8 mouse cellular contexts compared by ENCODE assay signal in genomic region chr4:40970842-40971701, GRCm38 (mm10). TPM values are rescaled to one million over a fixed set of nuclear protein-coding genes. Genes with fewer than 3 reads are reported as not detected.
DNase-seq lines count a peak whose midpoint lies in the region; ATAC-seq and TF ChIP-seq lines count a peak whose summit lies in the region.

TSS of gene Nfx1 (plus strand) at chr4:40970906.

- no peaks in the 10 kb centered on the region for H3K27me3 ChIP-seq in heart, embryonic 10.5 days (ENCODE audit: insufficient read depth, poor library complexity, severe bottlenecking)
- no peaks in the 10 kb centered on the region for H3K27me3 ChIP-seq in kidney, embryonic 15.5 days

- under 1% methylated on average over 85 of the region's 85 CpGs for WGBS in heart, embryonic 10.5 days
- WGBS in kidney, embryonic 15.5 days: under 1% methylated on average over 81 of the region's 85 CpGs

- peak within 1 kb of the TSS; percentile 92 for H3K4me3 ChIP-seq in bone marrow macrophage, adult 2 months (ENCODE audit: insufficient read depth, low read length)
- H3K4me3 ChIP-seq in embryonic fibroblast, embryonic 13.5 days (ENCODE audit: insufficient read depth, low read length): peak within 1 kb of the TSS; percentile 86
- peak within 1 kb of the TSS; percentile 97 for H3K4me3 ChIP-seq in heart, embryonic 10.5 days
- peak within 1 kb of the TSS; percentile 82 for H3K4me3 ChIP-seq in kidney, embryonic 15.5 days (replicated peaks)

- peak; percentile 97 for DNase-seq in A20 (ENCODE audit: low read depth, low spot score)
- DNase-seq in heart, embryonic 10.5 days (ENCODE audit: low spot score): peak; percentile 99
- DNase-seq in liver: peak; percentile 96
- peak; percentile 92 to 95 for DNase-seq in spleen, postnatal 4 days (ENCODE audit: low spot score in 2 of 2)

- peaks cover 28% of the 10 kb centered on the region for H3K4me1 ChIP-seq in bone marrow macrophage, adult 2 months (ENCODE audit: control insufficient read depth, insufficient read depth, low read length)
- peaks cover 16% of the 10 kb centered on the region for H3K4me1 ChIP-seq in embryonic fibroblast, embryonic 13.5 days (ENCODE audit: control insufficient read depth, insufficient read depth, low read length)
- H3K4me1 ChIP-seq in heart, embryonic 10.5 days: peaks cover 22% of the 10 kb centered on the region
- peaks cover 22% of the 10 kb centered on the region for H3K4me1 ChIP-seq in kidney, embryonic 15.5 days

- no peaks in the 10 kb centered on the region for H3K9me3 ChIP-seq in heart, embryonic 10.5 days
- H3K9me3 ChIP-seq in kidney, embryonic 15.5 days (replicated peaks): no peaks in the 10 kb centered on the region

- TF ChIP-seq POLR2A in bone marrow macrophage, adult 2 months (IDR thresholded peaks at IDR 0.05; ENCODE audit: borderline replicate concordance, low read depth, low read length): no peak
- peak; percentile 83 for TF ChIP-seq POLR2A in embryonic fibroblast, embryonic 13.5 days (IDR thresholded peaks at IDR 0.05; ENCODE audit: low read depth, low read length)

- peaks cover 20% of the 10 kb centered on the region for H3K36me3 ChIP-seq in heart, embryonic 10.5 days
- H3K36me3 ChIP-seq in kidney, embryonic 15.5 days: peaks cover 28% of the 10 kb centered on the region

- peak; percentile 97 for ATAC-seq in kidney, embryonic 15.5 days (replicated peaks; ENCODE audit: low FRiP score)
- ATAC-seq in monocyte, adult 5-6 weeks (replicated peaks; ENCODE audit: insufficient number of reproducible peaks, low FRiP score, low TSS enrichment, poor library complexity, severe bottlenecking): peak; percentile 91

- peak within 1 kb of the TSS; percentile 76 for H3K9ac ChIP-seq in kidney, embryonic 15.5 days

- no peak for TF ChIP-seq CTCF in bone marrow macrophage, adult 2 months (IDR thresholded peaks at IDR 0.05; ENCODE audit: low read depth, low read length)
- no peak for TF ChIP-seq CTCF in embryonic fibroblast, embryonic 13.5 days (IDR thresholded peaks at IDR 0.05; ENCODE audit: borderline replicate concordance, insufficient read depth, low read length)

- peak within 1 kb of the TSS; percentile 66 for H3K4me2 ChIP-seq in kidney, embryonic 15.5 days

- peak within 1 kb of the TSS; percentile 73 for H3K27ac ChIP-seq in bone marrow macrophage, adult 2 months (ENCODE audit: insufficient read depth, low read depth, low read length)
- H3K27ac ChIP-seq in embryonic fibroblast, embryonic 13.5 days (ENCODE audit: insufficient read depth, low read length): peak within 1 kb of the TSS; percentile 79
- H3K27ac ChIP-seq in heart, embryonic 10.5 days: peak within 1 kb of the TSS; percentile 97
- H3K27ac ChIP-seq in kidney, embryonic 15.5 days: peak within 1 kb of the TSS; percentile 94

RNA-seq across cellular contexts. Expression of gene Nfx1, which starts in this region (rescaled TPM):
- polyA plus RNA-seq in bone marrow macrophage, adult 2 months (2012; ENCODE audit: insufficient read depth, insufficient read length, missing spikeins): 38.5 and 38.8 TPM in 2 replicates
- polyA plus RNA-seq in embryonic fibroblast, embryonic 13.5 days (2011; ENCODE audit: insufficient read length, low read depth, missing spikeins): 57.7 and 70.6 TPM in 2 replicates
- 76.5 and 87.4 TPM in 2 replicates for polyA plus RNA-seq in heart, embryonic 10.5 days (2016; fragmentation: Nextera tagmentation; extraction: Ambion mirVana)
- polyA plus RNA-seq in kidney, embryonic 15.5 days (2015; fragmentation: Nextera tagmentation; extraction: Ambion mirVana): 87.3 and 87.9 TPM in 2 replicates
- 52.8 to 83.9 TPM (median 66.9 TPM) in 3 replicates for total RNA-seq in monocyte, adult 5-6 weeks (2017)

Comparison
In these comparisons a context has a peak if more than half of its experiments do, and no peak if none do; other contexts are left out.
1. Peak in every context shown above with its lines: DNase-seq, ATAC-seq, H3K4me3 ChIP-seq and H3K27ac ChIP-seq.